Mouse (Mus musculus) CH12.LX (cell line): ENCODE measurements around the gene Cacng4.

Source experiments
- CHD2 ChIP-seq: IDR thresholded peaks from 2 replicates; pipeline ENCODE4 v1.6.1; 2011; ENCODE audit warnings: low read length, improper control_type of control experiment
- CTCF ChIP-seq, 2 experiments: IDR thresholded peaks in 1 of 2; conservative IDR thresholded peaks in 1 of 2; 2 replicates each; pipeline ENCODE4 v1.5.1; 2011 to 2012; ENCODE audit warnings: low read depth in 2 of 2, low read length in 2 of 2, improper control_type of control experiment in 1 of 2, inconsistent platforms in 1 of 2, mild to moderate bottlenecking in 1 of 2, moderate library complexity in 1 of 2
- ELF1 ChIP-seq: IDR thresholded peaks from 2 replicates; pipeline ENCODE4 v1.6.1; 2014; ENCODE audit warnings: low read depth, mild to moderate bottlenecking, inconsistent platforms, low read length, improper control_type of control experiment
- EP300 ChIP-seq: IDR thresholded peaks from 2 replicates; pipeline ENCODE4 v1.6.1; 2011; ENCODE audit warnings: low read length, improper control_type of control experiment
- JUND ChIP-seq: conservative IDR thresholded peaks from 2 replicates; pipeline ENCODE4 v1.6.1; 2011; ENCODE audit warnings: low read depth, low read length, improper control_type of control experiment
- MEF2A ChIP-seq: IDR thresholded peaks from 2 replicates; pipeline ENCODE4 v1.6.1; 2014; ENCODE audit warnings: low read depth, mild to moderate bottlenecking, inconsistent platforms, low read length, improper control_type of control experiment, borderline replicate concordance
- NRF1 ChIP-seq: IDR thresholded peaks from 2 replicates; pipeline ENCODE4 v1.6.1; 2014; ENCODE audit warnings: low read depth, mild to moderate bottlenecking, inconsistent platforms, low read length, improper control_type of control experiment, moderate library complexity
- POLR2A ChIP-seq: IDR thresholded peaks from 2 replicates; pipeline ENCODE4 v1.6.1; 2011; ENCODE audit warnings: low read depth, mild to moderate bottlenecking, improper control_type of control experiment, low read length
- SMC3 ChIP-seq: IDR thresholded peaks from 2 replicates; pipeline ENCODE4 v1.6.1; 2011; ENCODE audit warnings: low read depth, low read length, improper control_type of control experiment

- TF ChIP-seq CTCF (conservative IDR thresholded peaks at IDR 0.05 in 1 of 2, IDR thresholded peaks at IDR 0.05 in 1 of 2; ENCODE audit: low read depth in 2 of 2, low read length in 2 of 2) (no peak), SMC3 (no peak), CHD2 (no peak), EP300 (no peak), POLR2A (no peak), MEF2A (no peak), NRF1 (no peak), ELF1 (no peak), JUND (no peak)
These were observed 34.4 kb downstream of the Cacng4 start for GRCm38 (mm10) chr11:107760001-107760400.
